Mouse (Mus musculus) c-Kit-negative CD71-positive TER-119-positive erythroid progenitor cells, embryonic 14.5 days (primary cell): ENCODE measurements around the gene Ppp1r35.

Experiments used
- DNase-seq: peaks from one replicate; pipeline ENCODE4 v3.0.0-alpha.2; 2013; ENCODE audit warnings: low read depth, low spot score

Gene Ppp1r35

DNA sequence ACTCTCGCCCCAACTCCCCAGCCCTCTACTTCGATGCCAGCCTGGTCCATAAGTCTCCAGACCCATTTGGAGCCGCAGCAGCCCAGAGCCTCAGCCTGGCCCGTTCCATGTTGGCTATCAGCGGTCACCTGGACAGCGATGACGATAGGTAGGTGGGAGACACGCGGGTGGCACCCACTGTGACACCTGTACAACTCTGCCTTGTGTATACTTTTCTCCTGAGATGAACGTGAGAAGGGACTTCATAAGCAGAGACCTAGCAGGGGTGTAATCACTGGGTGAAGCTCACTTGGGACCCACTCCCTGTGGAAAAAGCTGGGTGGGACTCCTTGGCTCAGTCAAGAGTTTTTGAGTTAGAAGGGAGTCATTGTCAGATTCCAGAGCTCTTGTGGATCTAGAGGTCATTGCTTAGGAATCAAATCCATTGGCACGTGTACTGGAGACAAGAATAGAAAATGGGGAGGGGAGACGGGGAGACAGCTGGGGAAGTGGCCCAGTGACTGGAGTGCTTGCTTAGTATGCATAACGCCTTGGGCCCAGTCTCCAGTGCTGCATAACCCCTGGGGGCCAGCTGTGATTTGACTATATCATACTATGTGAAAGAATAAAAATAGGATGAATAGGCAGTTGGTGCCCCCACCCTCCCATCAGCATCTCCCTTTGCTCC is 27.3 kb upstream of the Ppp1r35 start:
- no peak for DNase-seq

DNA sequence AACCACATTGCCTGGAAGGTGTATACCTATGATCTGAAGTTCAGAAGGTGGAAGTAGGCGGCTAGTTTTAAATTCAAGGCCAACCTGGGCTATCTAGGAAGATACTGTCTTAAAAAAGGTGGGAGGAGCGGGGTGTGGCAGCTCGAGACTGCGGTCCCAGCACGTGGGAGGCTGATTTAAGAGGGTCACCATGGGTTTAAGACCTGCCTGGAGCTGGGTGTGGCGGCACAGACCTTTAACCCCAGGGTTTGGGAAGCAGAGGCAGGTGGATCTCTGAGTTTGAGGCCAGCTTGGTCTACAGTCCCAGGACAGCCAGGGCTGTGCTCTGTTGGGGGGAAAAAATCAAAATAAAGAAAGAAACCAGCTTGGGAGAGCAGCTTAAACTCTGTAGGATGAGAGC is 26.7 kb upstream of the Ppp1r35 start:
- DNase-seq: no peak

DNA sequence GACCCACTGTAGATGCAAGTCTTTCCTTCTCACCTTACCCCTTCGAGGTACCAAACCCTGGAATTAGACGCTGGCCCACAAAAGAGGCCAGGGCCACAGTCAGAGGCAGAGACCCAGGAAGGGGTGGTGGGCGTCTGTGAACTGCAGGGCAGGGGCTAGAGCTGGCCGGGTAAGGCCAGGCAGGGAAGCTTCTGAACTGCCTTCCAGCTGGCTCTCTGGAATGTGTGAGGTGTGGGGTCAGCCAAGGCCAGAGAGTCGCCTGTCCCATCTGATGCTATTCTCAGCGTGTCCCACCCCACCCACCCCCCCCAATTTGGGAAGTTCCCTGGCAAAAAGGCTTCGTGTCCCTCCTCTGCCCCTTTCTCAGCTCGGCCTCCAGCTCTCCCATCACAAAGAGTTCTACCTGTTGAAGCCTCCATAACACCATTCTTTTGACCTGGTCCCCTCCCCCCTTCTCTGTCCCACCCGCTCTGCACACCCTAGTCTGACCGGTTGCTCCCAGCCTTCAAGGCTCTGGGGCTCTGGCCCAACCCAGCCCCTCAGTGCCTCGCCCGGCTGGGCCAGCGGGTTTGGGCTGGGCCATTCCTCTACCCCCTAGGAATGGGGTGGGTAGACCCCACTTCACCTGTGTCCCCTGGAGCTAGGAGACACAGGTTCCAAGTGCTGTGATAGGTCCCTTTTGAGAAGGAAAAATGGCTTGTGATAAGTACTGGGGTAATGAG is 25.4 kb upstream of the Ppp1r35 start:
- no peak for DNase-seq

DNA sequence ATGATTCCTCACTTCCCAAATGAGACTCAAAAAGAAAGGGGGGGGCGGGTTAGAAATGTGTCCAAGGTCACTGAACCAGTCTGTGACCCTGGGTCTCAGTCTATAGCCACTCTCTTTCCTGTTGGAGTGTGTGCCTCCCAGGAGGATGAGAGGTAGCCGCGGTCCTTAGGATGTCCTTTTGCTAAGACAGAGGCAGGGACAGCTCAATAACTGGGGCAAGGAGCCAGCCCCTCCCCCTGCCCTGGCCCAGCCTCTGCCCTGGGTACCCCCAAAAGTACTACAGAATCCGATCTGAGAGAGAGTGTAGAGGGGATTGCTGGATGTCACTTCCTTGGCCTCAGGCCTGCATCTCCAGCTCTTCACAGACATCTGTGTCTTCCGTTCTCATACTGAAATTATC is 23.2 kb upstream of the Ppp1r35 start:
- no peak for DNase-seq

DNA sequence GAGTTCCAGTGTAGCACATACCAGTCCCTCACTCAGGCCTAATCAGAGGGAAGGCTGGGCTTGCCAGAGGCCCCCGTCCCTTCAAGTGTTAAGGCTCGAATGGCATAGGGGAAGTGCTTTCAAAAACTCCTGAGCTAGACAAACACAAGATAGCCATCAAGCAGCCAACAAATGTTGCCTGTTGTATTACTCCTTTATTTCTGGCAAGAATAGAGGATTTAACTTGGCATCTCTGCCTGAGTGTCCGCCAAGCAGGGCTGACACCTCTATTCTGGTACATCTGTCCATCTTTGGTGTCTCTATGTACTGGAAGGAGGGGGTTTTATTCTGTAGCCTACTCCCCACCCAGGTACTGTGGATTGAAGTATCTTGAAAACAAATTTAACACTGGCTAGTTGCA is 22.5 kb upstream of the Ppp1r35 start:
- DNase-seq: no peak

DNA sequence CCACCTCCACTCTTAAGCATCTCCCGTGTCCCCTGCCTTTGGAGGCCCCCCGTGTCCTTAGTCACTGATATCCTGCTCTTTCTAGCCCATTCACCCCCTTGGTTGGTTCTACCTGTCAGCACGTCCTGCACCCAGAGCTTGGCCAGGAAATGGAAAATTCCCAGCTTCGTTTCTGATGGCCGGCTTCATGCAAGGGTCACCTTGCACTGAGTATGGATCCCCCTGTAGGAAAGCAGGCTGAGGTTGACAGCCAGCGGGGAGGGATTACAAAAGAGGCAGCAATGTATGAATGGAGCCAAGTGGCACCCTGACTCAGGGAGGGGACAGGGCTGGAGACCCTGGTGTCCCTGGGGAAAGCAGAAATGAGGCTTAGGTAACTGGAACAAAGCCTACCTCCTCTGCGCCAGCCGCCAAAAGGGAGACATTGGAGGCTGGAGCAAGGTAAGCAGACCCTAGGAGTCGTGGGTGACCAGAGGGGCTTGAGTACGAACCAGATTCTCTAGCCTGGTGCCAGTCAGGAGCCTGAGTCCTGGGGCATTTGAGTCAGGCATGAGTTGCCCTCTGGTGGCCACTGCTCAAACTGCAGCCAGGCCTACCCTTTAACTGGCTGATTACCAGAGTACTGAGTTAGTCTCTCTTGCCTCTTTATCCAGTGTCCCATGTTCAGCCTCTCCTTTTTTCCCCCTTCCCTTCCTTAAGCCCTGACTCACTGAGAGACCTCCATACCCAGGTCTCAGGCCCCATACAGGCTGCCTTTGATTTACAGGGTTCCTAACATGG is 21.6 kb upstream of the Ppp1r35 start:
- DNase-seq: peak; percentile 77

DNA sequence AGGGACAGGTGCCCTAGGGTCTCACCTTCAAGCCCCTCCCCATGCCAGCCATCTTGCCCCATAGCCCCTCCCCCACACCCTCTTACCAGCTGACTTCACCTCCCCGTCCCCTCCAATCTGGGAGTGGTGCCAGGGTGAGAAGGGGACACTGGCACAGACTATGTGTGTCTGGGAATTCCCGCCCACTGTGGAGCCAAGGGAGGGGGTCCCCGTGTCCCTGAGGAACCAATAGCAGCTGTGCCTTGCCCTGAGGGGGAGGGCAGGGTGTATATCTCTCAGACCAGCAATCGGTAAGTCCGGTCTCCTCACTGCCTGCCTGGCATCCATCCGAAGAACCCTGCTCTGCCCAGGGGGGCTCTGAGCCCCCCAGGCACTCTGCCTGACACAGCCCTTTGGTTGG is 20.8 kb upstream of the Ppp1r35 start:
- no peak for DNase-seq

DNA sequence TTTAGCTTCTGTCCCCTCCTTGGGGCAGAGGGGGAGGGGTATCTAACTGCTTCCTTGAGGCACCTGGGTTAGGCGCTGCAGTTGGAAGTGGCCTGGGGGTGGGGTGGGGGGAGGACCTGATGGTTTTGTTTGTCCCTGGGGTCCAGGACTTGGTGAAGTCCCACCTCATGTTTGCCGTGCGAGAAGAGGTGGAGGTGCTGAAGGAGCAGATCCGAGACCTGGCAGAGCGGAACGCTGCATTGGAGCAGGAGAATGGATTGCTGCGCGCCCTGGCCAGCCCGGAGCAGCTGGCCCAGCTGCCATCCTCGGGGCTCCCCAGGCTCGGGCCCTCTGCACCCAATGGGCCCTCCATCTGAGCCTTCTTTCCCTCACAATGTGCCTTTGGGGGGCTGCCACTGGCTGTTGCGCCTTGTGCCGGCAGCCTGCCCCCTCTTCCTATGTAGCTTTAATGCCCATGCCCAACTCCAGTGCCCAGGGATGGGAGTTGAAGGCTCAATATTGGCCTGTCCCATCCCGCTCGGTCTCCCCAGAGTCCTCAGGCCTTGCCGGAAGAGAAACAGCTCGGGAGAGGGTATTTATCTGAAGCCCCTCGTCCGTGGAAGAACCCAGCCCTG is 19.6 kb upstream of the Ppp1r35 start:
- no peak for DNase-seq

DNA sequence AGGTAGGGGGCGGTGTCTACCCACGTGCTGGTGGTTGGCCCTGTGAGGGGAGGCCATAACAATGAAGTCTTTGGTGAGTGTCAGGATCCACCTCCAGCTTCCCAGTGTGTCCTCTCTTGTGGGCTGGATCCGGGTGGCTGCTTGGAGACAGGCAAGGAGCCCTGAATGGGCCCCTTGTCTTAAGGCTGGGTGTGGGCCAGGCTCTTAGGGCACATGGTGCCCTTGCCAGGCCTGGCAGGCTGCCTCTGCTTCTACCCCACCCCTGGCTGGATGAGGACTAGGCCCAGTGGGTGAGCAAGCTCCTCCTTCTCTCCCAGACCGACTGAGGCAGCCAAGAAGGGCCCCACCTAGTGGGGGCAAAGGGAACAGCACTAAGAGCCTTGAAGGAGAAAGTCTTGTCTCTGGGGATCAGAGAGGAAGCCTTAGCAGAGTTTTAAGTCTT is 18.7 kb upstream of the Ppp1r35 start:
- DNase-seq: peak; percentile 73

DNA sequence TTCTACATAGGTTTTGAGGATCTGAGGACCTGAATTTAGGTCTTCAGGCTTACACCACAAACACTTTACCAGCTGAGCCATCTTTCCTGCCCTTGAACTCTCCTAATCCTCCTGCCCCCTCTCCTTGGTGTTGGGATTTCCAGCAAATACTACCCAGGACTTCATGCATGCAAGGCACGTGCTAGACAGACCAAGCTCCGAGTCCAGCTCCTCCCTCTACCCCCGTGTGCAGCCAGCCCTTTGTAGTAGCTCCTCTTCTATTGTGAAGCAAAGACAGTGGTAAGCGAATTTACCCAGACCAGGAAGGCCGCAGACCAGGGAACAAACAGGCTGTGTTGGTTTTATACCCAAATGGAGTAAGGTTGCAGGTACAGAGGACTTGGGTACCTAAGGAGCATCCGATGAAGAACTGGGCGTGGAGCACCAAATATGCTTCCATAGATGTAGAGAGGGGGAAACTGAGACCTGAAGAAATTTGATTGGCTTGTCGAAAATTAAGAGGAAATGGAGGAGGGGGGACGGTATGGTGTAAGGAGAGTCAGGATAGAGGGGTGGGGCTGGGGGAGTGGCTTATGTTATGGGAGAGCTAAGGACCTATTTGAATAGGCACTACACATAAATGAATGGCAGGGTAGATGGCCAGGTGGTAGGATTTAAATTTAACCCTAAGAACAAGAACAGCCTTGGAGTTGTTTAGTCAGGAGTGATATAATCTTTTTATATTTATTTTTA is 13.9 kb upstream of the Ppp1r35 start:
- DNase-seq: no peak

DNA sequence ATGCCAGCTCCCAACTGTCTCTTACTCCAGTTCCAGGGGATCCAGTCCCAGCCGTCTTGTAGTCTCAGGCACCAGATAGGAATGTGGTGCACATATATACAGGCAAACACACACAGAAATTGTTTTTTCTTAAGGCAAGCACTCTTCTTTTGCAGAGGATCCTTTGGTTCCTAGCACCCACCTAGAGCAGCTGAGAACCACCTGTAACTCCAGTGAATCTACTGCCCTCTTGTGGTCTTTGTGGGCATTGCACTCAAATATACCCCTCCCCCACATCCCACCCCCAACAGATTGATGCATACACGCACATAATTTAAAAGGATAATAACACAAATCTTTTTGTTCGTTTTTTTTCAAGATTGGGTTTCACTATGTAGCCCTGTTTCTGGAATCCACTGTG is 12.4 kb upstream of the Ppp1r35 start:
- DNase-seq: no peak

DNA sequence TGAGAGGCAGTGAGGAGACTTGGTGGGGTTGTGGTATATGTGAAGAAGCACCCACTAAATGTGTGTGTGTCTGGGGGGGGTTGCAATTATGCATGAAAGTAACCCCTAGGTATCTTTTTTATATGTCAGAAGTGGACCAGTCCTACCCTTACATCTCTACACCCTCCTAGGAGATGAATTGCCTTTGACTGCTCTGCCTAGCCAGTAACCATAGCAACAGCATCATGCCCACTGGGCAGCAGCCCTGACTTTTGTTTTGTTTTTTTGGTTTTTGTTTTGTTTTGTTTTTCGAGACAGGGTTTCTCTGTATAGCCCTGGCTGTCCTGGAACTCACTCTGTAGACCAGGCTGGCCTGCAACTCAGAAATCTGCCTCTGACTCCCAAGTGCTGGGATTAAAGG is 10.2 kb upstream of the Ppp1r35 start:
- no peak for DNase-seq

DNA sequence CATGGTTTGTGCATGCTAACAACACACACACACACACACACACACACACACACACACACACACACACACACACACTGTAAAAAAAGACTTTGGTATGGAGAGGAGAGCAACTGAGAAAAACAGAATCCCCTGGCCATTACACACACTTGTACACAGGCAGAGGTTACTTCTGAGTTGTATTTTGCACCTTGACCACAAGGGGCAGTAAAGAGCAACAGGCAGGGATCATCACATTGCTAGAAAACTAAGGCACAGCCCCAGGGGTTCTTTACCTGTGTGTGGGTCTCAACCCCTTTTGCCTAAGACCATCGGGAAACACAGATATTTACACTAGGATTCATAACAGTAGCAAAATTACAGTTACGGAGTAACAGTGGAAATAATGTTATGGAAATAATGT is 7.9 kb upstream of the Ppp1r35 start:
- no peak for DNase-seq

DNA sequence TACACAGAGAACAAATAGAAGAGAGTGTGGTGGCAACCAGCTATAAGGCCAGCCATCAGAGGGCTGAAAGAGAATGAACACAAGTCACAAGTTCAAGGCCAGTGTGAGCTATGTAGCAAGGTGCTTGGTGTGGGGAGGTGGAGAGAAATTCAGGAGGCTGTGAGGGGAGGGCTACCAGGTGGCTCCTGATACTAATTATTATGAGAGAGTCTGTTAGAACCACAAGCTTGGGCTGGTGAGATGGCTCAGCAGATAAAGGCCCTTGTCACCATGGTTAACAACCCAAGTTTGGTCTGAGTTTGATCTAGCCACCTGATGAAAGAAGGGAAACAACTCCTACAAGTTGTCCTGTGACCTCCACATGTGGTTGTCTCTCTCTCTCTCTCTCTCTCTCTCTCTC is 5.9 kb upstream of the Ppp1r35 start:
- no peak for DNase-seq

DNA sequence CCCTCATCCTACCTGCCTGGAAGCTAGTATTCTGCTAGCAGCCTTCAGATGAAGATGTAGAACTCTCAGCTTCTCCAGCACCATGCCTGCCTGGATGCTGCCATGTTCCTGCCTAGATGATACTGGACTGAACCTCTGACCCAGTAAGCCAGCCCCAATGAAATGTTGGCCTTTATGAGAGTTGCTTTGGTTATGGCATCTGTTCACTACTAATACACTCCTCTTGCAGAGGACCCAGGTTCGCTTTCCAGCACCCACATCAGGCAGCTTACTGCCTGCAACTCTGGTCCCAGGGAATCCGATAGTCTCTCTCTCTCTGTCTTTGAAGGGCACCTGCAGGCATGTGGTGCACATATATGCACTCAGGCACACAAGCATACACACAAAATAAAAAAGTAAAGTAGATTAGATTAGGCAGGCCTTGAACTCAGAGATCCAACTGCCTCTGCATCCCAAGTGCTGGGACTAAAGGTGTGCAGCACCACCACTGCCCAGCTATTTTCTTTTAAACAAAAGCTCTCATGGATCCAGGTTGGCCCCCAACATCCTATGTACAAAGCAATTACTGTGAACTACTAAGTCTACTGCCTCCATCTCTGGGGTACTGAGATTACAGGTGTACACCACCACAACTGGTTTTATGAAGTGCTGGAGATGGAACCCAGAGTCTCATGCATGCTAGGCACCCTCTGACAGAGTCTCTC is 2.9 kb upstream of the Ppp1r35 start:
- no peak for DNase-seq

DNA sequence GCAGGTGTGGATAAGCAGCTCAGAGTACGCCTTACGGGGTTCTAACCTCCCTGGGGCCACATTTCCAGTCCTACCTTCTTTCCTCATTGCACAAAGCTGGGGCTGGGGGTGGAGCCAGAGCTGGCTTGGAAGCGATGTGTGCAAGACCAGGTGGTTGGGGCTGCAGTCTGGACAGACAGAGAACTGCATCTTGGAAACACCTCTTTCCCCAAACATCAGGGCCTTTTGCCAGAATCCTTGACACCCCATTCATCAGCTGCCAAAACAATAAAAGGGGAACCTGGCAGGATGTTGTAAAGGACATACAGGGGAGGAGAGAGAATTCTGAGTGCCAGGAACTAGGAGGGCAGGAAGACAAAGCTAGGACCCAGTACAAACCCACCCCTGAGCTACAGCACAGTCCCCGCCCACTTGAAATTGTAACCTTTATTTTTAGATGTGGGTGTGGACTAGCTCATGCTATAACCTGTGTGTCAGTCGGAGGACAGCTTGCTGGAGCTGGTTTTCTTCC is 2.2 kb upstream of the Ppp1r35 start:
- DNase-seq: no peak

DNA sequence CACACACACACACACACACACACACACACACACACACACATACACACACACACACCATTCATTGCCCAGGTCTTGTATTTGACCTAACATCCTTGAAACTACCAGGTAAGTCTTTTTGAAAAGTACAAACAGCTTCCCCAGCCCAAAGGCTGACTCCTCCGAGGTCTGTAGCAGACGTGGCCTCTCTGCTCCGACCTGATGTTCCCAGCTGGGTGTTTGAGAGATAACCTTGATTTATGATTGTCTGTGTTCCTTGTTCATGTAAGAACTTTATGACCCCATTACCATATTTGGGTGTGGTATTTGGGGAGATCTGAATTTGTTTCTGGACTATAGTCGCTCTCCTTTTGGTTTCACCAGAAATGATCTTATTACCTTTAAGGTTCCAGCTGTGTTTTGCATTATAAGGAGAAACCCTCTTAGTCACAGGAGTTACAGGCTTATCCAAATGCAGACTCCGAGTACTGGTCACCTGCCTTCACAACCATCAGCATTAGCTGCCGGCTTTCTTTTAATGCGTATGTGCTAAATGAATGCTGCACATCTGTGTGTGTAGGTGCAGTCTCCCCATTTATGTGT is 1.3 kb upstream of the Ppp1r35 start:
- no peak for DNase-seq

DNA sequence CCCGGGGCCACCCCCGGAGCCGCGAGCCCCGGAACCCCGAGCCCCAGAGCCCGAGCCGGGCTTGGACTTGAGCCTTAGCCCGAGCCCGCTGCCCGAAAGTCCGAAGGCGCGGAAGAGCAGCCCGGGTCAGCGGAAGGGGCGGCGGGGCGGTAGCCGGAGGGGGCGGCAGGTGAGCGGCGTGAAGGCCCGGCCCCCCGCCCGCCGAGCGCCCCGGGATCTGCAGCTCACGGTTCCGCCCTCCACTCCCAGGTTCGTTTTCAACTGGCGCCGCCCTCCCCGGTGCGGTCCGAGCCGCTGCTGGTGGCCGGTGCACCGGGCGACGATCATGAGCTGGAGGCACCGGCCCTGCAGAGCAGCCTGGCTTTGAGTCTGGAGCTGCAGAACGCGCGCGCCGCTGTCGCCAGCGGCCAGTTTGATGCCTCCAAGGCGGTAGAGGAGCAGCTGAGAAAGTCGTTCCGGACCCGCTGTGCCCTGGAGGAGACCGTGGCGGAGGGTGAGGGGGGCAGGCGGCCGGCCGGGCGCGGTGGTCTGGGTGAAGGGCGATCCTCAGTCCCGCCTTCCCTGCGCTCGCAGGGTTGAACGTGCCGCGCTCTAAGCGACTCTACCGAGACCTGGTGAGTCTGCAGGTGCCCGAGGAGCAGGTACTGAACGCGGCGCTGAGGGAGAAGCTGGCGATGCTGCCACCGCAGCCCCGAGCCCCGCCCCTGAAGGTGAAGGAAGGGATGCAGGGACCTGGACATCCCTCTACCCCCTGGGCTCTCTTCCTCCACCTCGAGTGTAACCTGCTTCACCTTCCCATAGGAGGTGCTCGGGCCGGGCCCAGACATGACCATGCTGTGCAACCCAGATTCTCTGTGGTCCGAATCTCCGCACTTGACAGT is 644 bp downstream of the Ppp1r35 start:
- DNase-seq: no peak

DNA sequence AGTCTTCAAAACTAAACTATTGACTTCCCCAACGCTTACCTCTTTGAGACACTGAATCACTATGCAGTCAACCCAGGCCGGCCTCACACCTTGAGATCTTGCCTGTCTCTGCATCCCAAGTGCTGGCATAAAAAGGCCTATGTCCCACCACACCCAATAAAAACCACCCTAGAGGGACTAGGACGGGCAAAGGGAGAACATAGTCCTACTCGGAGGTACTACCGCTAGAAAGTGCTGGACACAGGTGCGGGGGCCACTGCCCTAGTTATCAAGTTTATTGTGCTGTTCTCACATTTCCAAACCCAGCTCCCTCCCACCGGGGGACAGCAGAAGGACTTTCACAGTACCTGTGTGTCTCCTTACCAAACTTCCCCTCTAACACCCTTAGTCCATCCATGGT is 3.0 kb downstream of the Ppp1r35 start:
- no peak for DNase-seq
